Mouse (Mus musculus): ENCODE measurements around the gene BC034090. TPM values are rescaled to one million over a fixed set of nuclear protein-coding genes. Genes with fewer than 3 reads are reported as not detected.
A peak's percentile ranks its signal among the peaks of the same experiment; 100 is the strongest.

Gene BC034090
- polyA plus RNA-seq, 1 experiment, result 15.5 TPM

GRCm38 (mm10) chr1:155241701-155242487 lies 2.4 kb downstream of the BC034090 start:
- Histone ChIP-seq H3K4me1 (ENCODE audit: control insufficient read depth, insufficient read depth, low read length) (no peaks in the 10 kb centered on the region), H3K27ac (ENCODE audit: insufficient read depth, low read length) (no peak overlapping the region), H3K27me3 (ENCODE audit: control insufficient read depth, insufficient read depth, low read length) (peaks cover 3% of the 10 kb centered on the region; the same call in 1 of the 2 replicates), H3K4me3 (replicated peaks; ENCODE audit: insufficient read depth, low read depth, low read length) (no peak overlapping the region)
- DNase-seq, result peak in 1 of 2 experiments; percentile 9
- no peak for TF ChIP-seq POLR2A (IDR thresholded peaks at IDR 0.05; ENCODE audit: borderline replicate concordance, insufficient read depth, low read length)
- TF ChIP-seq CTCF (IDR thresholded peaks at IDR 0.05; ENCODE audit: borderline replicate concordance, insufficient read depth, low read depth, low read length), result no peak
- 82% methylated on average over 12 of the region's 12 CpGs for WGBS

- peak in 1 of 2 experiments; percentile 18 for DNase-seq
- TF ChIP-seq POLR2A (IDR thresholded peaks at IDR 0.05; ENCODE audit: borderline replicate concordance, insufficient read depth, low read length), result no peak
- TF ChIP-seq CTCF (IDR thresholded peaks at IDR 0.05; ENCODE audit: borderline replicate concordance, insufficient read depth, low read depth, low read length), result no peak
- Histone ChIP-seq H3K4me3 (replicated peaks; ENCODE audit: insufficient read depth, low read depth, low read length) (no peak overlapping the region), H3K27me3 (ENCODE audit: control insufficient read depth, insufficient read depth, low read length) (peaks cover 3% of the 10 kb centered on the region; the same call in 1 of the 2 replicates), H3K27ac (ENCODE audit: insufficient read depth, low read length) (no peak overlapping the region), H3K4me1 (ENCODE audit: control insufficient read depth, insufficient read depth, low read length) (peaks cover 4% of the 10 kb centered on the region)
- 72% methylated on average over 6 of the region's 6 CpGs for WGBS
Observed at GRCm38 (mm10) chr1:155239962-155240717, 4.1 kb downstream of the BC034090 start.

- Histone ChIP-seq H3K4me3 (replicated peaks; ENCODE audit: insufficient read depth, low read depth, low read length) (no peak overlapping the region), H3K27ac (ENCODE audit: insufficient read depth, low read length) (no peak overlapping the region), H3K4me1 (ENCODE audit: control insufficient read depth, insufficient read depth, low read length) (peaks cover 6% of the 10 kb centered on the region), H3K27me3 (ENCODE audit: control insufficient read depth, insufficient read depth, low read length) (no peaks in the 10 kb centered on the region; the same call in 1 of the 2 replicates)
- 94% methylated on average over 4 of the region's 4 CpGs for WGBS
- TF ChIP-seq CTCF (IDR thresholded peaks at IDR 0.05; ENCODE audit: borderline replicate concordance, insufficient read depth, low read depth, low read length), result no peak
- TF ChIP-seq POLR2A (IDR thresholded peaks at IDR 0.05; ENCODE audit: borderline replicate concordance, insufficient read depth, low read length), result no peak
- peak in 1 of 2 experiments; percentile 5 for DNase-seq
Observed at GRCm38 (mm10) chr1:155239169-155239568, 5.1 kb downstream of the BC034090 start.

- no peak for DNase-seq
- Histone ChIP-seq H3K4me1 (ENCODE audit: control insufficient read depth, insufficient read depth, low read length) (peaks cover 16% of the 10 kb centered on the region), H3K27ac (ENCODE audit: insufficient read depth, low read length) (no peak overlapping the region), H3K4me3 (replicated peaks; ENCODE audit: insufficient read depth, low read depth, low read length) (no peak overlapping the region), H3K27me3 (ENCODE audit: control insufficient read depth, insufficient read depth, low read length) (no peaks in the 10 kb centered on the region)
- WGBS, result 93% methylated on average over 5 of the region's 5 CpGs
- TF ChIP-seq CTCF (IDR thresholded peaks at IDR 0.05; ENCODE audit: borderline replicate concordance, insufficient read depth, low read depth, low read length), result no peak
- TF ChIP-seq POLR2A (IDR thresholded peaks at IDR 0.05; ENCODE audit: borderline replicate concordance, insufficient read depth, low read length), result no peak
Observed at GRCm38 (mm10) chr1:155238126-155238525, 6.1 kb downstream of the BC034090 start.

- TF ChIP-seq POLR2A (IDR thresholded peaks at IDR 0.05; ENCODE audit: borderline replicate concordance, insufficient read depth, low read length), result no peak
- TF ChIP-seq CTCF (IDR thresholded peaks at IDR 0.05; ENCODE audit: borderline replicate concordance, insufficient read depth, low read depth, low read length), result no peak
- Histone ChIP-seq H3K27me3 (ENCODE audit: control insufficient read depth, insufficient read depth, low read length) (no peaks in the 10 kb centered on the region), H3K27ac (ENCODE audit: insufficient read depth, low read length) (no peak overlapping the region), H3K4me1 (ENCODE audit: control insufficient read depth, insufficient read depth, low read length) (peaks cover 24% of the 10 kb centered on the region), H3K4me3 (replicated peaks; ENCODE audit: insufficient read depth, low read depth, low read length) (no peak overlapping the region)
- no peak for DNase-seq
- WGBS, result 89% methylated on average over 11 of the region's 11 CpGs
Observed at GRCm38 (mm10) chr1:155237390-155237789, 6.9 kb downstream of the BC034090 start.

- Histone ChIP-seq H3K4me3 (replicated peaks; ENCODE audit: insufficient read depth, low read depth, low read length) (no peak overlapping the region), H3K27ac (ENCODE audit: insufficient read depth, low read length) (no peak overlapping the region), H3K27me3 (ENCODE audit: control insufficient read depth, insufficient read depth, low read length) (no peaks in the 10 kb centered on the region), H3K4me1 (ENCODE audit: control insufficient read depth, insufficient read depth, low read length) (peaks cover 33% of the 10 kb centered on the region)
- TF ChIP-seq CTCF (IDR thresholded peaks at IDR 0.05; ENCODE audit: borderline replicate concordance, insufficient read depth, low read depth, low read length) (no peak), POLR2A (IDR thresholded peaks at IDR 0.05; ENCODE audit: borderline replicate concordance, insufficient read depth, low read length) (no peak)
- DNase-seq, result peak in 1 of 2 experiments; percentile 11
- WGBS, result 67% methylated on average over 13 of the region's 13 CpGs
Observed at GRCm38 (mm10) chr1:155236306-155237024, 7.8 kb downstream of the BC034090 start.

GRCm38 (mm10) chr1:155235641-155236040 lies 8.6 kb downstream of the BC034090 start:
- Histone ChIP-seq H3K27ac (ENCODE audit: insufficient read depth, low read length) (no peak overlapping the region), H3K4me1 (ENCODE audit: control insufficient read depth, insufficient read depth, low read length) (peaks cover 36% of the 10 kb centered on the region), H3K4me3 (replicated peaks; ENCODE audit: insufficient read depth, low read depth, low read length) (no peak overlapping the region), H3K27me3 (ENCODE audit: control insufficient read depth, insufficient read depth, low read length) (no peaks in the 10 kb centered on the region)
- DNase-seq, result peak in 1 of 2 experiments; percentile 6
- 80% methylated on average over 2 of the region's 2 CpGs for WGBS
- TF ChIP-seq CTCF (IDR thresholded peaks at IDR 0.05; ENCODE audit: borderline replicate concordance, insufficient read depth, low read depth, low read length) (no peak), POLR2A (IDR thresholded peaks at IDR 0.05; ENCODE audit: borderline replicate concordance, insufficient read depth, low read length) (no peak)
